Mouse (Mus musculus): Measurements from ENCODE around the gene Plk5. TPM values are rescaled to one million over a fixed set of nuclear protein-coding genes. Genes with fewer than 3 reads are reported as not detected.

Gene Plk5
- polyA plus RNA-seq, 1 experiment from 2014 or later: not detected

- no peak overlapping the region for H3K27ac ChIP-seq
- 93% methylated on average over 7 of the region's 7 CpGs for WGBS (ENCODE audit: missing documents)
- no peak overlapping the region for H3K4me3 ChIP-seq (ENCODE audit: inconsistent target)
- peaks cover 37% of the 10 kb centered on the region; the same call in 1 of the 2 replicates for H3K79me2 ChIP-seq (ENCODE audit: inconsistent target)
- H3K36me3 ChIP-seq (ENCODE audit: inconsistent target): no peaks in the 10 kb centered on the region
These were observed 28.4 kb downstream of the Plk5 start for GRCm38 (mm10) chr10:80384709-80385108.

GRCm38 (mm10) chr10:80385310-80385709, 29.1 kb downstream of the Plk5 start:
- peaks cover 37% of the 10 kb centered on the region; the same call in 1 of the 2 replicates for H3K79me2 ChIP-seq (ENCODE audit: inconsistent target)
- no peak overlapping the region for H3K27ac ChIP-seq
- no peaks in the 10 kb centered on the region for H3K36me3 ChIP-seq (ENCODE audit: inconsistent target)
- H3K4me3 ChIP-seq (ENCODE audit: inconsistent target): no peak overlapping the region
- 92% methylated on average over 7 of the region's 7 CpGs for WGBS (ENCODE audit: missing documents)

DNA sequence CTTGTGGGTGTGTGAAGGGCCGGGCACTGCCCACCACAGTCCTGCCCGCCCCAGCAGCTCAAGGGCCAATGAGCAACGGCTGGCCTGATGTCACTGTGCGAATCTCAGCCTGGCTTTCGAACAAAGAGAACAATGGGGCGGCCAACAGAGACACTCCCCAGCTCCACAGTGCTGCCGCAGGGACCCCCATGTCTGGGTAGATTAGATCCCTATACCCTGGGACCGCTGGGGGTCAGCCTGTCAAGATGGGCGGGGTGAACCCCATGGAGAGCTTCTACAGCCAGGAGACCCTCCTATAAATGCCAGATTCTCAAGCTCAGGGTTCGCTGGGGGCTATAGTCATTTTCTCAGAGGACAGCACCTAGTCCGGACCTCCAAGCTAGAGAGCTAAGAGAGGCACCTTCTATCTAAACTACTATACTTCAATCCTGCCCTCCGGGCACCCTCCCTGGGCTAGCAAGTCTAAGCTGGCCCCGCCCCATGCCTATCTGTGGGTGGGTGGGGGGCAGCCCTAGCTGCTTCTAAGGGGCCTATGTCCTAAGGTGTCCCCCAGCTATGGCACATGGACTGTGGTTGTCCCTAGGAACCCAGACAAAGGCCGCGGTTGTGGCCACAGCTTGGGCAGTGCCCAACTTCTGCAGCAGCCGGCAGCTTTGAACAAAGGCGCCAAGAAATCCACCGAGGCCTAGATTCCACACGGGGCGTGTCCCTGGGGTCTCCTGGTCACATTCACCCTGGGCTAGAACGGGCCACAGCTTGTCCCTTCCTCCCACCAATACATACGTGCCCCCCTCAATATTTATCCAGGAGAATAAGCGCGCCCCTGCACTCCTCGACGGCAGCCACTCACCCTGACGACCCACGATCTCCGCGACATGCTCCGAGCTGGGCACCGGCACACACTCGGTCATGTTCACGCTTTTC, 29.8 kb downstream of the Plk5 start:
- Histone ChIP-seq H3K79me2 (ENCODE audit: inconsistent target) (peaks cover 37% of the 10 kb centered on the region; the same call in 1 of the 2 replicates), H3K27ac (no peak overlapping the region), H3K4me3 (ENCODE audit: inconsistent target) (peak overlapping the region; percentile 26), H3K36me3 (ENCODE audit: inconsistent target) (no peaks in the 10 kb centered on the region)
- 46% methylated on average over 34 of the region's 34 CpGs for WGBS (ENCODE audit: missing documents)

DNA sequence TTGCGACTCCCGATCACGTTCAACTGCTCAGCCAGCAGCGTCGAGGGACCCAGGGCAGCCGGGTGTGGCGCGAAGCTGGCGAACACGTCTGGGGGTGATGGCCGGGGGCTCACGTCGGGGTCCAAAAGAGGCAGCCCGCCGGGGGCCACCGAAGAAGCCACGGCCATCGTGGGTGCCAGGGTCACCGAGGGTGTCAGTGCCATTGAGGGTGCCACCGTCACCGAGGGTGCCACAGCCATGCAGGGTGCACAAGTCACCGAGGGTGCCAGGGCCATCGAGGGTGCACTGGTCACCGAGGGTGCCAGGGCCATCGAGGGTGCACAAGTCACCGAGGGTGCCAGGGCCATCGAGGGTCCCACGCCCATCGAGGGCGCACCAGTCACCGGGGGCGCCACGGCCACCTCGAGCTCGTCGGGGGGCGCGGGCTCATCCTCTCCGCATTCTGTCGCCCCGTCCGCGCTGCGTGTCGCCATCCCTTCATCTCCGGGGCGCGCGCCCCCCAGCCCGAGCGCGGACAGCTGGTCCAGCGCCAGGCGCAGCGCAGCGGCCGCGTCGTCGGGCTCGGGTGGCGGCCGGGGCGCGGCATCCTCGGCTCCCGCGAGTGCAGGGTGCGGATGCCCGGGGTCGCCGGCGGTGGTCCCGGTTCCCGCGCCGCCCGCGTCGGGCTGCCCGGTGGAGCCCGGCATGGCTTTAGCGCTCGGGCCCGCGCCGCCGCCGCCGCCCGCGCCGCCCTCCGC, 30.6 kb downstream of the Plk5 start:
- Histone ChIP-seq H3K36me3 (ENCODE audit: inconsistent target) (peaks cover 1% of the 10 kb centered on the region; the same call in 1 of the 2 replicates), H3K27ac (no peak overlapping the region), H3K79me2 (ENCODE audit: inconsistent target) (peaks cover 37% of the 10 kb centered on the region; the same call in 1 of the 2 replicates), H3K4me3 (ENCODE audit: inconsistent target) (peak overlapping the region; percentile 26)
- WGBS (ENCODE audit: missing documents): 4% methylated on average over 65 of the region's 94 CpGs

- peaks cover 8% of the 10 kb centered on the region; the same call in 1 of the 2 replicates for H3K36me3 ChIP-seq (ENCODE audit: inconsistent target)
- H3K4me3 ChIP-seq (ENCODE audit: inconsistent target): peak within 1 kb of the TSS; percentile 41
- WGBS (ENCODE audit: missing documents): 0% methylated on average over 4 of the region's 61 CpGs
- peaks cover 37% of the 10 kb centered on the region; the same call in 1 of the 2 replicates for H3K79me2 ChIP-seq (ENCODE audit: inconsistent target)
- H3K27ac ChIP-seq: peak within 1 kb of the TSS; percentile 36; the same call in 1 of the 2 replicates
These were observed 31.3 kb downstream of the Plk5 start, which contains the start of gene Mex3d for GRCm38 (mm10) chr10:80387522-80387959. Gene Mex3d (minus strand): TSS chr10:80387659.

GRCm38 (mm10) chr10:80388731-80389130, 32.5 kb downstream of the Plk5 start:
- no peak overlapping the region for H3K4me3 ChIP-seq (ENCODE audit: inconsistent target)
- H3K36me3 ChIP-seq (ENCODE audit: inconsistent target): peaks cover 19% of the 10 kb centered on the region
- H3K27ac ChIP-seq: no peak overlapping the region
- WGBS (ENCODE audit: missing documents): 41% methylated on average over 2 of the region's 2 CpGs
- H3K79me2 ChIP-seq (ENCODE audit: inconsistent target): peaks cover 30% of the 10 kb centered on the region; the same call in 1 of the 2 replicates

DNA sequence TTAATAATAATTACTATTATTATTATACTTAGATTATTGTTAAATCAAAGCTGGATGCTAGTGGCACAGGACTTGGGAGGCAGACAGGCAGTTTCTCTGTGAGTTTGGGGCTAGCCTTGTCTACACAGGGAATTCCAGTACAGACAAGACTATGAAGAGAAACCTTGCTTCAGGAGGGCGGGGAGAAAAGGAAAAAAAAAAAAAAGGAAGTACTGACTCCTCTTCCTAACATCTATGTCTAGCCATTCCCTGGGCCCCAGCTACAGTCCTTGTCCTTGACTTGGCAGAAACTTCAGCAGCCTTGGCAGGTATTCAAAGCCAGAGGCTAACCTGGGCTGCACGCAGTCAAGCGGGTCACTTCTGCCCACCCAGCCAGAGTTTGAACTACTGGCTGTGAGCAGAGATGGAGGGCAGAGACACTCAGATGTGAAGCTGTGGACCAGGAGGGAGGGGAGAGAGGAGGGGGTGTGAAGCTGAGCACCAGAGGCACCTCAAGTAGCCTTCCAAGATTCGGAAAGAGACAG, 33.0 kb downstream of the Plk5 start:
- Histone ChIP-seq H3K36me3 (ENCODE audit: inconsistent target) (peaks cover 25% of the 10 kb centered on the region), H3K79me2 (ENCODE audit: inconsistent target) (peaks cover 25% of the 10 kb centered on the region; the same call in 1 of the 2 replicates), H3K27ac (no peak overlapping the region), H3K4me3 (ENCODE audit: inconsistent target) (no peak overlapping the region)
- WGBS (ENCODE audit: missing documents): 41% methylated on average over 4 of the region's 4 CpGs

DNA sequence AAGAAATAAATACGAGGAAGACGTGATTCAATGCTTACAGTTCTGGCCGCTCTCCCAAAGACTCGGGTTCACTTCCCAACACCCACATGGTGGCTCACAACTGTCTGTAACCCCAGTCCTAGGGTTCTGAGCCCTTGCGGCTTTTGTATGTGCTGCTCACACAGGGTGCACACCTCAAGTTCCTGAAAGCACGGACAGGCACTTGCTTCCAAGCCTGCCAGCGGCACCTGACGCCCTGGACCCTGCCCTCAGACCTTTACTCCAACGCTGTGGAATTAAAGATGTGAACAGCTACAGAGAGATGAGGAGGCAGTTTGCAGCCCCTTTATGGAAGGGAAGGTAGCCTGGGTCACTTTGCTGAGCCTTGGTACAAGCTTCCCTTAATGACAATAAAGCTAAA, 34.4 kb downstream of the Plk5 start:
- H3K79me2 ChIP-seq (ENCODE audit: inconsistent target): peaks cover 17% of the 10 kb centered on the region; the same call in 1 of the 2 replicates
- H3K4me3 ChIP-seq (ENCODE audit: inconsistent target): no peak overlapping the region
- WGBS (ENCODE audit: missing documents): 89% methylated on average over 9 of the region's 9 CpGs
- H3K36me3 ChIP-seq (ENCODE audit: inconsistent target): peaks cover 38% of the 10 kb centered on the region
- H3K27ac ChIP-seq: no peak overlapping the region

GRCm38 (mm10) chr10:80392687-80393086, 36.4 kb downstream of the Plk5 start:
- peaks cover 38% of the 10 kb centered on the region for H3K36me3 ChIP-seq (ENCODE audit: inconsistent target)
- 92% methylated on average over 5 of the region's 5 CpGs for WGBS (ENCODE audit: missing documents)
- H3K4me3 ChIP-seq (ENCODE audit: inconsistent target): no peak overlapping the region
- no peak overlapping the region for H3K27ac ChIP-seq
- peaks cover 27% of the 10 kb centered on the region for H3K79me2 ChIP-seq (ENCODE audit: inconsistent target)

- peaks cover 34% of the 10 kb centered on the region for H3K79me2 ChIP-seq (ENCODE audit: inconsistent target)
- WGBS (ENCODE audit: missing documents): 95% methylated on average over 35 of the region's 35 CpGs
- H3K4me3 ChIP-seq (ENCODE audit: inconsistent target): no peak overlapping the region
- no peak overlapping the region for H3K27ac ChIP-seq
- H3K36me3 ChIP-seq (ENCODE audit: inconsistent target): peaks cover 38% of the 10 kb centered on the region
These were observed 38.9 kb downstream of the Plk5 start for GRCm38 (mm10) chr10:80395025-80395627.

GRCm38 (mm10) chr10:80396822-80397523, 40.7 kb downstream of the Plk5 start:
- Histone ChIP-seq H3K36me3 (ENCODE audit: inconsistent target) (peaks cover 40% of the 10 kb centered on the region), H3K27ac (no peak overlapping the region)

GRCm38 (mm10) chr10:80397524-80398173, 41.4 kb downstream of the Plk5 start:
- peaks cover 37% of the 10 kb centered on the region for H3K36me3 ChIP-seq (ENCODE audit: inconsistent target)

More at GRCm38 (mm10) chr10:80396822-80397523, 40.7 kb downstream of the Plk5 start:
- Histone ChIP-seq H3K79me2 (ENCODE audit: inconsistent target) (peaks cover 34% of the 10 kb centered on the region), H3K4me3 (ENCODE audit: inconsistent target) (no peak overlapping the region)
- WGBS (ENCODE audit: missing documents): 94% methylated on average over 11 of the region's 11 CpGs

DNA sequence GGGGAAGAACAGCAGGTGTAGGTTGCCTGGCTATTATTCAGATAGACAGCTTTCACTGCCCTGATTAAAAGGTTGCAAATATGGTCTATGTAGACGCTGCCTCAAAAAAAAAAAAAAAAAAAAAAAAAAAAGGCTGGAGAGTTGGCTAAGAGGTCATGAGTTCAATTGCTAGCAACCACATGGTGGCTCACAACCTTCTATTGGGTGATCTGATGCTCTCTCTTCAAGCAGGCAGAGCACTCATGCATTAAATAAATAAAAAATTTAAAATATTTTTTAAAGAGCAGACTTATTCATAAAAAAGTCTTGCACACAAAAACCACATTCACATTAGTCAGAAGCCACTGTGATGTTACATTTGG, 41.9 kb downstream of the Plk5 start:
- H3K27ac ChIP-seq: peak overlapping the region; percentile 71
- H3K36me3 ChIP-seq (ENCODE audit: inconsistent target): peaks cover 37% of the 10 kb centered on the region
- H3K4me3 ChIP-seq (ENCODE audit: inconsistent target): peak overlapping the region; percentile 32
- H3K79me2 ChIP-seq (ENCODE audit: inconsistent target): peaks cover 34% of the 10 kb centered on the region
- whole genome bisulfite sequencing (ENCODE audit: missing documents): 0% methylated on average over 1 of the region's 1 CpGs

More at GRCm38 (mm10) chr10:80397524-80398173, 41.4 kb downstream of the Plk5 start:
- peaks cover 34% of the 10 kb centered on the region for H3K79me2 ChIP-seq (ENCODE audit: inconsistent target)
- H3K27ac ChIP-seq: peak overlapping the region; percentile 71
- 61% methylated on average over 8 of the region's 8 CpGs for WGBS (ENCODE audit: missing documents)
- peak overlapping the region; percentile 32 for H3K4me3 ChIP-seq (ENCODE audit: inconsistent target)

Measured in macrophage (primary cell).